Mouse (Mus musculus): ENCODE results near the gene Mdm4. TPM values are rescaled to one million over a fixed set of nuclear protein-coding genes. Genes with fewer than 3 reads are reported as not detected.

Mdm4 gene
- polyA plus RNA-seq, 1 experiment, result 7.4 TPM

GRCm38 (mm10) chr1:132938975-132939374, 91.4 kb downstream of the Mdm4 start:
- H3K36me3 ChIP-seq (ENCODE audit: control insufficient read depth, insufficient read depth), result no peaks in the 10 kb centered on the region
- TF ChIP-seq USF1 (IDR thresholded peaks at IDR 0.05; ENCODE audit: low read depth), result no peak
- TF ChIP-seq MAX (IDR thresholded peaks at IDR 0.05), result no peak
- TF ChIP-seq CEBPB (IDR thresholded peaks at IDR 0.05; ENCODE audit: low read depth), result no peak
- TF ChIP-seq MYOD1 (IDR thresholded peaks at IDR 0.05; ENCODE audit: control insufficient read depth, insufficient read length, low read depth), result no peak
- TF ChIP-seq FOSL1 (IDR thresholded peaks at IDR 0.05; ENCODE audit: insufficient read depth, low read length, poor library complexity, severe bottlenecking), result no peak
- TF ChIP-seq CTCF (IDR thresholded peaks at IDR 0.05; ENCODE audit: control insufficient read depth, insufficient read depth, insufficient read length), result no peak
- no peak for TF ChIP-seq MYOG (IDR thresholded peaks at IDR 0.05; ENCODE audit: control insufficient read depth, extremely low read depth, insufficient read length)
- H3K27me3 ChIP-seq (ENCODE audit: control insufficient read depth, insufficient read depth, insufficient read length), result peaks cover 5% of the 10 kb centered on the region
- H3K4me3 ChIP-seq (ENCODE audit: insufficient read depth, poor library complexity, severe bottlenecking), result no peak overlapping the region
- no peaks in the 10 kb centered on the region for H3K79me3 ChIP-seq (ENCODE audit: low read depth)
- no peak overlapping the region for H3ac ChIP-seq (ENCODE audit: control insufficient read depth, insufficient read length, low read depth)
- no peaks in the 10 kb centered on the region for H3K79me2 ChIP-seq (ENCODE audit: control insufficient read depth, insufficient read depth)

GRCm38 (mm10) chr1:132937296-132938030, 92.9 kb downstream of the Mdm4 start:
- TF ChIP-seq FOSL1 (IDR thresholded peaks at IDR 0.05; ENCODE audit: insufficient read depth, low read length, poor library complexity, severe bottlenecking) (no peak), MAX (IDR thresholded peaks at IDR 0.05) (no peak), CTCF (IDR thresholded peaks at IDR 0.05; ENCODE audit: control insufficient read depth, insufficient read depth, insufficient read length) (no peak), USF1 (IDR thresholded peaks at IDR 0.05; ENCODE audit: low read depth) (no peak), MYOG (IDR thresholded peaks at IDR 0.05; ENCODE audit: control insufficient read depth, extremely low read depth, insufficient read length) (no peak), MYOD1 (IDR thresholded peaks at IDR 0.05; ENCODE audit: control insufficient read depth, insufficient read length, low read depth) (no peak), CEBPB (IDR thresholded peaks at IDR 0.05; ENCODE audit: low read depth) (no peak)
- H3K27me3 ChIP-seq (ENCODE audit: control insufficient read depth, insufficient read depth, insufficient read length), result peaks cover 5% of the 10 kb centered on the region
- no peak overlapping the region for H3K4me3 ChIP-seq (ENCODE audit: insufficient read depth, poor library complexity, severe bottlenecking)
- no peaks in the 10 kb centered on the region for H3K79me2 ChIP-seq (ENCODE audit: control insufficient read depth, insufficient read depth)
- H3ac ChIP-seq (ENCODE audit: control insufficient read depth, insufficient read length, low read depth), result no peak overlapping the region
- H3K79me3 ChIP-seq (ENCODE audit: low read depth), result no peaks in the 10 kb centered on the region
- no peaks in the 10 kb centered on the region for H3K36me3 ChIP-seq (ENCODE audit: control insufficient read depth, insufficient read depth)

GRCm38 (mm10) chr1:132934856-132935255, 95.5 kb downstream of the Mdm4 start:
- peaks cover 5% of the 10 kb centered on the region for H3K27me3 ChIP-seq (ENCODE audit: control insufficient read depth, insufficient read depth, insufficient read length)
- H3K36me3 ChIP-seq (ENCODE audit: control insufficient read depth, insufficient read depth), result no peaks in the 10 kb centered on the region
- TF ChIP-seq CEBPB (IDR thresholded peaks at IDR 0.05; ENCODE audit: low read depth) (no peak), CTCF (IDR thresholded peaks at IDR 0.05; ENCODE audit: control insufficient read depth, insufficient read depth, insufficient read length) (no peak), MYOG (IDR thresholded peaks at IDR 0.05; ENCODE audit: control insufficient read depth, extremely low read depth, insufficient read length) (no peak), MYOD1 (IDR thresholded peaks at IDR 0.05; ENCODE audit: control insufficient read depth, insufficient read length, low read depth) (no peak), MAX (IDR thresholded peaks at IDR 0.05) (no peak), FOSL1 (IDR thresholded peaks at IDR 0.05; ENCODE audit: insufficient read depth, low read length, poor library complexity, severe bottlenecking) (no peak), USF1 (IDR thresholded peaks at IDR 0.05; ENCODE audit: low read depth) (no peak)

GRCm38 (mm10) chr1:132932421-132932820, 97.9 kb downstream of the Mdm4 start:
- Histone ChIP-seq H3K36me3 (ENCODE audit: control insufficient read depth, insufficient read depth) (no peaks in the 10 kb centered on the region), H3K79me3 (ENCODE audit: low read depth) (no peaks in the 10 kb centered on the region), H3ac (ENCODE audit: control insufficient read depth, insufficient read length, low read depth) (no peak overlapping the region), H3K27me3 (ENCODE audit: control insufficient read depth, insufficient read depth, insufficient read length) (peaks cover 5% of the 10 kb centered on the region), H3K4me3 (ENCODE audit: insufficient read depth, poor library complexity, severe bottlenecking) (no peak overlapping the region), H3K79me2 (ENCODE audit: control insufficient read depth, insufficient read depth) (no peaks in the 10 kb centered on the region)
- no peak for TF ChIP-seq CTCF (IDR thresholded peaks at IDR 0.05; ENCODE audit: control insufficient read depth, insufficient read depth, insufficient read length)
- TF ChIP-seq MAX (IDR thresholded peaks at IDR 0.05), result no peak
- no peak for TF ChIP-seq MYOD1 (IDR thresholded peaks at IDR 0.05; ENCODE audit: control insufficient read depth, insufficient read length, low read depth)
- no peak for TF ChIP-seq MYOG (IDR thresholded peaks at IDR 0.05; ENCODE audit: control insufficient read depth, extremely low read depth, insufficient read length)
- TF ChIP-seq USF1 (IDR thresholded peaks at IDR 0.05; ENCODE audit: low read depth), result no peak
- no peak for TF ChIP-seq CEBPB (IDR thresholded peaks at IDR 0.05; ENCODE audit: low read depth)
- no peak for TF ChIP-seq FOSL1 (IDR thresholded peaks at IDR 0.05; ENCODE audit: insufficient read depth, low read length, poor library complexity, severe bottlenecking)

More at GRCm38 (mm10) chr1:132934856-132935255, 95.5 kb downstream of the Mdm4 start:
- Histone ChIP-seq H3ac (ENCODE audit: control insufficient read depth, insufficient read length, low read depth) (no peak overlapping the region), H3K79me2 (ENCODE audit: control insufficient read depth, insufficient read depth) (no peaks in the 10 kb centered on the region), H3K79me3 (ENCODE audit: low read depth) (no peaks in the 10 kb centered on the region), H3K4me3 (ENCODE audit: insufficient read depth, poor library complexity, severe bottlenecking) (no peak overlapping the region)

GRCm38 (mm10) chr1:132930291-132930690, 100.1 kb downstream of the Mdm4 start:
- Histone ChIP-seq H3ac (ENCODE audit: control insufficient read depth, insufficient read length, low read depth) (no peak overlapping the region), H3K79me3 (ENCODE audit: low read depth) (no peaks in the 10 kb centered on the region), H3K79me2 (ENCODE audit: control insufficient read depth, insufficient read depth) (no peaks in the 10 kb centered on the region), H3K27me3 (ENCODE audit: control insufficient read depth, insufficient read depth, insufficient read length) (no peaks in the 10 kb centered on the region), H3K36me3 (ENCODE audit: control insufficient read depth, insufficient read depth) (no peaks in the 10 kb centered on the region), H3K4me3 (ENCODE audit: insufficient read depth, poor library complexity, severe bottlenecking) (no peak overlapping the region)
- TF ChIP-seq MAX (IDR thresholded peaks at IDR 0.05), result no peak
- no peak for TF ChIP-seq CTCF (IDR thresholded peaks at IDR 0.05; ENCODE audit: control insufficient read depth, insufficient read depth, insufficient read length)
- TF ChIP-seq FOSL1 (IDR thresholded peaks at IDR 0.05; ENCODE audit: insufficient read depth, low read length, poor library complexity, severe bottlenecking), result no peak
- no peak for TF ChIP-seq CEBPB (IDR thresholded peaks at IDR 0.05; ENCODE audit: low read depth)
- no peak for TF ChIP-seq MYOD1 (IDR thresholded peaks at IDR 0.05; ENCODE audit: control insufficient read depth, insufficient read length, low read depth)
- no peak for TF ChIP-seq MYOG (IDR thresholded peaks at IDR 0.05; ENCODE audit: control insufficient read depth, extremely low read depth, insufficient read length)
- TF ChIP-seq USF1 (IDR thresholded peaks at IDR 0.05; ENCODE audit: low read depth), result no peak

All from C2C12 (cell line).